In the genomic region with DNA sequence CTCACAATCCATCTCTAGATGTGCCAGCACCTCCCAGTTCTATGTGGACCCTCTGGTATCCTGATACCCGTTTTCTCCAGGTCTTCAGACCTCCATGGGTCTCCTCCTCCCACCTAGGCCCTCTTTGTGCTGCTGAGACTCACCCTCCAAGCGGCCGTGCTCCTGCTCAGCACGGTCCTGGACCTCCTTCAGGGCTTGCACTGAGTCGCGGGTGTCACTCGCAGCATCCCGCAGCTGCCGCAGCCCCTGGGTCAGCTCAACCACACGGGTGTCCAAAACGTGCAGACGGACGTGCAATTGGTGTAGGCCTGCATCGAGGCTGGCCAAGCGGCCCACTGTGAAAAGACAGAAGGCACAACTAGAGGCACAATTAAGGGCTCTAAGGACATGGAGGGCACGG, we compare ENCODE assay signal across 8 mouse cellular contexts. TPM values are rescaled to one million over a fixed set of nuclear protein-coding genes. Genes with fewer than 3 reads are reported as not detected.
A peak's percentile ranks its signal among the peaks of the same experiment; 100 is the strongest.
DNase-seq lines count a peak whose midpoint lies in the region; ATAC-seq and TF ChIP-seq lines count a peak whose summit lies in the region.

No protein-coding gene starts in this region.

- H3K27ac ChIP-seq in cerebellum, adult 2 months (ENCODE audit: insufficient read depth, low read length): peak overlapping the region; percentile 14; the same call in 1 of the 2 replicates
- no peak overlapping the region for H3K27ac ChIP-seq in intestine, postnatal 0 days (ENCODE audit: low read depth, low read length)
- H3K27ac ChIP-seq in olfactory bulb, adult 2 months (ENCODE audit: insufficient read depth, low read depth, low read length): peak overlapping the region; percentile 95

- ATAC-seq in cerebellum, adult (ENCODE audit: insufficient number of reproducible peaks, low FRiP score, low TSS enrichment): no peak; the same call in 1 of the 2 replicates
- no peak for ATAC-seq in megakaryocyte, adult 5-6 weeks (ENCODE audit: poor library complexity, severe bottlenecking)
- no peak for ATAC-seq in intestine, postnatal 0 days

- no peak for TF ChIP-seq CTCF in cerebellum, adult 2 months (IDR thresholded peaks at IDR 0.05; ENCODE audit: borderline replicate concordance, insufficient read depth, low read depth, low read length)
- TF ChIP-seq CTCF in intestine, postnatal 0 days (IDR thresholded peaks at IDR 0.05; ENCODE audit: low read depth): no peak
- no peak for TF ChIP-seq CTCF in olfactory bulb, adult 2 months (IDR thresholded peaks at IDR 0.05; ENCODE audit: insufficient read depth, low read depth, low read length)

- H3K9ac ChIP-seq in intestine, postnatal 0 days (ENCODE audit: low read depth, low read length): no peak overlapping the region

- H3K4me3 ChIP-seq in cerebellum, adult 2 months (replicated peaks; ENCODE audit: insufficient read depth, low read depth, low read length): peak overlapping the region; percentile 78
- H3K4me3 ChIP-seq in megakaryocyte, embryonic 14.5 days (replicated peaks): peak overlapping the region; percentile 97
- peak overlapping the region; percentile 53; the same call in 1 of the 2 replicates for H3K4me3 ChIP-seq in intestine, postnatal 0 days (ENCODE audit: low read depth, low read length)
- H3K4me3 ChIP-seq in olfactory bulb, adult 2 months (ENCODE audit: insufficient read depth, low read depth, low read length): peak overlapping the region; percentile 83; the same call in 1 of the 2 replicates

- H3K27me3 ChIP-seq in cerebellum, adult 2 months (ENCODE audit: control insufficient read depth, insufficient read depth, low read length): no peaks in the 10 kb centered on the region
- peaks cover 50% of the 10 kb centered on the region for H3K27me3 ChIP-seq in megakaryocyte, embryonic 14.5 days (replicated peaks)
- H3K27me3 ChIP-seq in intestine, postnatal 0 days (replicated peaks; ENCODE audit: control insufficient read depth, insufficient read depth, low read length): peaks cover 11% of the 10 kb centered on the region

- H3K4me1 ChIP-seq in cerebellum, adult 2 months (ENCODE audit: control insufficient read depth, insufficient read depth, low read length): peaks cover 4% of the 10 kb centered on the region; the same call in 1 of the 2 replicates
- H3K4me1 ChIP-seq in megakaryocyte, embryonic 14.5 days: peaks cover 43% of the 10 kb centered on the region
- peaks cover 4% of the 10 kb centered on the region for H3K4me1 ChIP-seq in intestine, postnatal 0 days (replicated peaks; ENCODE audit: control insufficient read depth, insufficient read depth, low read length)
- peaks cover 26% of the 10 kb centered on the region for H3K4me1 ChIP-seq in olfactory bulb, adult 2 months (ENCODE audit: control insufficient read depth, insufficient read depth, low read length)

- no peaks in the 10 kb centered on the region for H3K9me3 ChIP-seq in megakaryocyte, embryonic 14.5 days
- H3K9me3 ChIP-seq in intestine, postnatal 0 days (ENCODE audit: control insufficient read depth): no peaks in the 10 kb centered on the region

- peak overlapping the region; percentile 79 for H3K4me2 ChIP-seq in intestine, postnatal 0 days (replicated peaks; ENCODE audit: low read depth)

- 5% methylated on average over 16 of the region's 16 CpGs for WGBS in cerebellum, adult 2 months
- 15% methylated on average over 16 of the region's 16 CpGs for WGBS in intestine, postnatal 0 days
- WGBS in olfactory bulb, adult 2 months: 13% methylated on average over 16 of the region's 16 CpGs

- no peak for DNase-seq in cerebellum, adult 2 months
- DNase-seq in right cerebral cortex, postnatal 36 days (ENCODE audit: low spot score in 2 of 2): no peak
- DNase-seq in right cerebral cortex, postnatal 10 days (ENCODE audit: low spot score in 2 of 2): no peak

- peak; percentile 41; the same call in 1 of the 2 replicates for TF ChIP-seq POLR2A in cerebellum, adult 2 months (IDR thresholded peaks at IDR 0.05; ENCODE audit: borderline replicate concordance, insufficient read depth, low read length)
- TF ChIP-seq POLR2A in olfactory bulb, adult 2 months (IDR thresholded peaks at IDR 0.05; ENCODE audit: insufficient read depth, low read depth, low read length): no peak

- H3K36me3 ChIP-seq in megakaryocyte, embryonic 14.5 days (replicated peaks; ENCODE audit: low read length): no peaks in the 10 kb centered on the region
- H3K36me3 ChIP-seq in intestine, postnatal 0 days (ENCODE audit: control insufficient read depth, insufficient read depth): no peaks in the 10 kb centered on the region

RNA-seq across cellular contexts. Expression of gene Clec11a, which starts 1.0 kb away (rescaled TPM):
- polyA plus RNA-seq in cerebellum, adult 2 months (2012; rRNA removed): 2.4 and 3.0 TPM in 2 replicates
- 0.92 and 1.8 TPM in 2 replicates for polyA plus RNA-seq in megakaryocyte, embryonic 14.5 days (2012; ENCODE audit: insufficient read depth, low replicate concordance)
- 0.80 and 1.9 TPM in 2 replicates for total RNA-seq in megakaryocyte, adult 5-6 weeks (2015)
- 0.77 and 1.7 TPM in 2 replicates for total RNA-seq in megakaryocyte, adult 5-6 weeks (2017)
- polyA plus RNA-seq in intestine, postnatal 0 days (2015; fragmentation: Nextera tagmentation; extraction: Ambion mirVana): 3.5 and 3.8 TPM in 2 replicates
- polyA plus RNA-seq in olfactory bulb, adult 2 months (2012; ENCODE audit: insufficient read depth, insufficient read length, low replicate concordance, missing spikeins): not detected in 2 replicates

RNA-seq across cellular contexts. Expression of gene Shank1, which starts 4.4 kb away (rescaled TPM):
- 51.4 and 60.7 TPM in 2 replicates for polyA plus RNA-seq in cerebellum, adult 2 months (2012; rRNA removed)
- polyA plus RNA-seq in megakaryocyte, embryonic 14.5 days (2012; ENCODE audit: insufficient read depth, low replicate concordance): 0.07 TPM in 1 of 2 replicates, not detected in the other
- total RNA-seq in megakaryocyte, adult 5-6 weeks (2015): 0.02 and 0.07 TPM in 2 replicates
- not detected in 2 replicates for total RNA-seq in megakaryocyte, adult 5-6 weeks (2017)
- polyA plus RNA-seq in intestine, postnatal 0 days (2015; fragmentation: Nextera tagmentation; extraction: Ambion mirVana): 0.39 and 0.44 TPM in 2 replicates
- polyA plus RNA-seq in olfactory bulb, adult 2 months (2012; ENCODE audit: insufficient read depth, insufficient read length, low replicate concordance, missing spikeins): 51.0 and 92.9 TPM in 2 replicates

RNA-seq across cellular contexts. Expression of gene Gm15517, which starts 44.4 kb away (rescaled TPM):
- polyA plus RNA-seq in cerebellum, adult 2 months (2012; rRNA removed): not detected in 2 replicates
- not detected in 2 replicates for polyA plus RNA-seq in megakaryocyte, embryonic 14.5 days (2012; ENCODE audit: insufficient read depth, low replicate concordance)
- not detected in 2 replicates for total RNA-seq in megakaryocyte, adult 5-6 weeks (2015)
- not detected in 2 replicates for total RNA-seq in megakaryocyte, adult 5-6 weeks (2017)
- polyA plus RNA-seq in intestine, postnatal 0 days (2015; fragmentation: Nextera tagmentation; extraction: Ambion mirVana): not detected in 2 replicates
- not detected in 2 replicates for polyA plus RNA-seq in olfactory bulb, adult 2 months (2012; ENCODE audit: insufficient read depth, insufficient read length, low replicate concordance, missing spikeins)

RNA-seq across cellular contexts. Expression of gene Acp4, which starts 48.5 kb away (rescaled TPM):
- polyA plus RNA-seq in cerebellum, adult 2 months (2012; rRNA removed): not detected in 2 replicates
- not detected in 2 replicates for polyA plus RNA-seq in megakaryocyte, embryonic 14.5 days (2012; ENCODE audit: insufficient read depth, low replicate concordance)
- not detected in 2 replicates for total RNA-seq in megakaryocyte, adult 5-6 weeks (2015)
- total RNA-seq in megakaryocyte, adult 5-6 weeks (2017): not detected in 2 replicates
- polyA plus RNA-seq in intestine, postnatal 0 days (2015; fragmentation: Nextera tagmentation; extraction: Ambion mirVana): not detected in 2 replicates
- polyA plus RNA-seq in olfactory bulb, adult 2 months (2012; ENCODE audit: insufficient read depth, insufficient read length, low replicate concordance, missing spikeins): not detected in 2 replicates

RNA-seq across cellular contexts. Expression of gene 2410002F23Rik, which starts 59.2 kb away (rescaled TPM):
- 98.8 and 111 TPM in 2 replicates for polyA plus RNA-seq in cerebellum, adult 2 months (2012; rRNA removed)
- 90.5 and 96.5 TPM in 2 replicates for polyA plus RNA-seq in megakaryocyte, embryonic 14.5 days (2012; ENCODE audit: insufficient read depth, low replicate concordance)
- total RNA-seq in megakaryocyte, adult 5-6 weeks (2015): 19.9 and 20.8 TPM in 2 replicates
- 17.2 and 23.0 TPM in 2 replicates for total RNA-seq in megakaryocyte, adult 5-6 weeks (2017)
- polyA plus RNA-seq in intestine, postnatal 0 days (2015; fragmentation: Nextera tagmentation; extraction: Ambion mirVana): 40.3 and 42.3 TPM in 2 replicates
- polyA plus RNA-seq in olfactory bulb, adult 2 months (2012; ENCODE audit: insufficient read depth, insufficient read length, low replicate concordance, missing spikeins): not detected in 2 replicates

Comparison
In these comparisons a context has a peak if more than half of its experiments do, and no peak if none do; other contexts are left out.
1. RNA of gene Shank1, which starts 4.4 kb away (polyA plus RNA-seq): 51.4 to 60.7 TPM in cerebellum, adult 2 months and 51.0 to 92.9 TPM in olfactory bulb, adult 2 months; 0.39 to 0.44 TPM in intestine, postnatal 0 days and 0.07 TPM in megakaryocyte, embryonic 14.5 days; every median in the first group is over 10 times any median in the second.
2. Peak in every context shown above with its lines, with median percentiles within 50 percentile points of each other: H3K4me3 ChIP-seq.